Mouse (Mus musculus) large intestine, adult 2 months (tissue): ENCODE data around the gene Ache. TPM values are rescaled to one million over a fixed set of nuclear protein-coding genes. Genes with fewer than 3 reads are reported as not detected.
"Not testable (repeated sequence)": the region's sequence is repeated elsewhere in the genome, so short reads cannot be mapped to it uniquely, and the experiment has no call there.

Experiments used
- DNase-seq: peaks from one replicate; pipeline ENCODE4 v3.0.0-alpha.2; 2012; ENCODE audit warnings: low read depth, low spot score
- WGBS: fragments of 180-500 bp; shearing (Covaris S2); methylation state at CpG from one replicate; pipeline ENCODE4 v1.1.7; 2018; 5-methylcytosine and 5-hydroxymethylcytosine counted together
- polyA plus RNA-seq: library from polyadenylated mRNA; depleted of rRNA; stranded (reverse); fragments of >200 nt; gene quantifications from 2 replicates; pipeline ENCODE4 v1.2.3, GENCODE M21; 2012; rRNA removed

Ache gene
- 5.2 and 6.9 TPM in 2 replicates for polyA plus RNA-seq

DNA sequence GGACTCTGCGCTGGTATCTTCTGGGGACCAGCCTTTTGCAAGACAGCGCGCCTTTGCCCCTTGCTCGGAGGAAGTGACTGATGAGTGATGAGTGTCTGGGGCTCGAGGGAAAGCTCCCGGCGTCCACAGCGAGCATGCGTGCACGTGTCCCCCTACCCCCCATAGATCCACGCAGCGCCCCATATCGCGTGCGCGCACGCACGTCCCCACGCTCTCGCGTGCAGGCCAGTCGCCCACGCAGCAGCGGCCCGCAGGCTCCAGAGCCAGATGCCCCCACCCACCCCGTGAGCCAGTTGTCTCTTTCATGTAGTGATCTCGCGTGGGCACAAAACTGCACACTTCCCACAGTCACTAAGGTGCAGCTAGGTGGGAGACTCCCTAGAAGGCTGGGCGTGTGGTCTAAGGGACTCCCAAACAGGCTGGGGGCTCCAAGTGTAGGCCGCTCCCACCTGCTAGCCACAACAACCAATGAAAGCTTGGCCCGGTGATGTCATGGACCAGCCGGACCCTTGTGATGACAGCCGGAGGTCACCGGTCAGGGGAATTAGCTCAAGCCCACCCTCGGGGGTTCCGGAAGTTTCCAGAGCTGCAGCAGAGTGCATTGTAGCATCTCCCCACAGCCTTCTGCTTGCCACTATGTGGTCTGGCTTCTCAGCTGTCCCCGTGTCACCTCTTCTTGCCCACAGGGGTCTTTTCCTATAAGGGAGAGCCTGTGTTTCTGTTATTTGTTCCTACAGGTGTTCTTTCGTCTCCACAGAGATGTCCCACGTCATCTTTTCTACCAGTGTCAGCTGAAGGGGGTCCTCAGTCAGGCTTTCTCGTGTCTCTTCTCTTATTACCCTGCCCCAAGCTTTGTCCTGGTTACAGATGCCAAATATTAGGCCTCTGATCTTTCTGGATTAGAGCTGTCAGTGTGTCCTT is at the start of gene Ache:
Gene Ache (plus strand): TSS at position 488 of the 921 bp plus-strand sequence.
- no peak for DNase-seq
- WGBS = 10% methylated on average over 40 of the region's 40 CpGs

DNA sequence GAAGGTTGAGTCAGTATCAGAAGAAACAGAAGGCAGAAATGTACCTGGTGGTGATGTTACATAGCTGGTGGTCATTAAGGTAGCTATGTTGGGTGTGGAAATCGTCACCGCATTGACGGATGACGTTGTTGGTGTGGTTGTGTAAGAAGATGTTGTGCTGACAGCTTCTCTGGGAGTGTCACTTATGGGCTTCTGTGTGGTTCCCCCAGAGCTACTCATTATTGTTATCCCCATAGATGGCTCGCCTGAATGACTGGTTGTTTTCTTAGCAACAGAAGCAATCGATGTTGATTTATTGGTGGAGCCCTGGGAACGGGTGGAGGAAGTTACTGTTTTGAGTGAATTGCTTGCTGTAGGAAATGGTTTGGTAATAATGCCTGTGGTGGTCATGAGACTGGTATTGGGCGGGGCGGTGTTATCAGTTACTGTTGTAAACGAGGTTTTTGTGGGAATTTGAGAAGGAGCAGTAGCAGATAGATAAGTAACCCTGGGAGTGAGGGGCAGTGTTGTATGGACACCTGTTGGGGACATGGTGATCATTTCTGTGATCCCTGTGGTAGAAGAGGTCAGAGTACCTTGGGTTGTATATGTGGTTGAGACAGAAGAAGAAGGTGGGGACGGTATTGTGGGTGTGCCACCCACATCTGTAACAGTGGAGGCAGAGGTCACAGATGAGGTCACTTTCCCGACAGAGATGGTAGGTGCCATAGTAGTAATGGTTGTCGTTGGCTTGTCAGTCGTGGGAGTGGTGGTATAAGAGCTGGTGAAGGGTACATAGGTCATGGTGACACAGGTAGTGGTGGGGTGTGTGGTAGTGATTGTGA is 23.2 kb upstream of the Ache start:
- 20% methylated on average over 14 of the region's 14 CpGs for WGBS
- no peak for DNase-seq

DNA sequence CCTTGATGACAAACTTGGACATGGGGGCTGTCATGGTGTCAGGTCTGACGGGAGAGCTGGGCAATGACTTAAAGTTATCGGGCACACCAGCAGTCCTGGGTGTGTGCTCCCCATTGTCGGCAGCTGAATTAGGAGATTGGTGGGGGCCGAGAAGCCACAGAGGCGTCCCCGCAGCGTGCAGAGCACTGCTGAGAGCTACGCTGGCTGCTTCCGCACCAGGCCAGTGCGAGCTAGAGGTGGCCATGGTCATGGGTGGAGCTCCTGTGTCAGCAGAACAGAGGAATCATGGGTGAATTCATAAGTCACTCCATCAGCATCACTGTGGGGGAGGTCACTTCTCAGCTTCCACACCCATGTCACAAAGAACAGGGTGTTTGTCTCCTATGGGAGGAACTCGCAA is 22.5 kb upstream of the Ache start:
- DNase-seq = no peak
- 75% methylated on average over 11 of the region's 11 CpGs for WGBS

DNA sequence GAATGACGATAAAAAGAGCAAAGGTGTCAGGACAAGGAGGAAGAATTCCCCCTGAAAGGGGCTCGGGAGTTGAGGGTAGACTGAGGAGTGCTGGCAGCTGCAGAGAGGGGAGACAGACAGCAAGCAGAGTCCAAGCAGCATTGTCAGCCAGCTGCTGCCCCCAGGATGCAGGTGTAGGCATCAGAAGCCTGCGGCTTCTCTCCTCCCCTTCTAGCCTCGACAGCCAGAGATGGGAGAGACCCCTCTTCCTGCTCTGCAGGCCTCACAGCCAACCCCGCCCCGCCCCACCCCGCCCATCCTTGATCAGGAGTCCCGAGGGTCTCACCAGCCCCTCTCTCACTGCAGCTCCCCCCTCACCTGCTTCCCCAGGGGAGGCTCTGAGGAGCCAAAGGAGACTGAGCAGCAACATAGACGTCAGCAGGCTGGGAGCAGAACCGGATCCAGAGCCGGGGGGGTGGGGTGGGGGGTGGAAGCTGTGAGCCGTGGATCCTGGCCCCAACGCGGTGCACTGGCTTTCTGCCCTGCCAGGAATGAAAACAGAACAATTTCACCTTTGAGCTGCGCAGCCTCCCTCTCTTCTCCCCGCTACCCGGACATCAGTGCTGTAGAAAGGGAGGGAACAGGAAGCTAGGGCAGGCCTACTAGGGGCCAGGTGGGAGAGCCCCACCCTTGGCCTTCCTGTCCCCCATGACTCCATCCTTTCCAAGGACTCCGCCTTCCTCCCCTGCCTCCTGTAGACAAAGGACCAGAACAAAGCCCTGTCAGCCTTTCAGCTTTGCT is 19.0 kb upstream of the Ache start:
- 5% methylated on average over 18 of the region's 18 CpGs for WGBS
- no peak for DNase-seq

DNA sequence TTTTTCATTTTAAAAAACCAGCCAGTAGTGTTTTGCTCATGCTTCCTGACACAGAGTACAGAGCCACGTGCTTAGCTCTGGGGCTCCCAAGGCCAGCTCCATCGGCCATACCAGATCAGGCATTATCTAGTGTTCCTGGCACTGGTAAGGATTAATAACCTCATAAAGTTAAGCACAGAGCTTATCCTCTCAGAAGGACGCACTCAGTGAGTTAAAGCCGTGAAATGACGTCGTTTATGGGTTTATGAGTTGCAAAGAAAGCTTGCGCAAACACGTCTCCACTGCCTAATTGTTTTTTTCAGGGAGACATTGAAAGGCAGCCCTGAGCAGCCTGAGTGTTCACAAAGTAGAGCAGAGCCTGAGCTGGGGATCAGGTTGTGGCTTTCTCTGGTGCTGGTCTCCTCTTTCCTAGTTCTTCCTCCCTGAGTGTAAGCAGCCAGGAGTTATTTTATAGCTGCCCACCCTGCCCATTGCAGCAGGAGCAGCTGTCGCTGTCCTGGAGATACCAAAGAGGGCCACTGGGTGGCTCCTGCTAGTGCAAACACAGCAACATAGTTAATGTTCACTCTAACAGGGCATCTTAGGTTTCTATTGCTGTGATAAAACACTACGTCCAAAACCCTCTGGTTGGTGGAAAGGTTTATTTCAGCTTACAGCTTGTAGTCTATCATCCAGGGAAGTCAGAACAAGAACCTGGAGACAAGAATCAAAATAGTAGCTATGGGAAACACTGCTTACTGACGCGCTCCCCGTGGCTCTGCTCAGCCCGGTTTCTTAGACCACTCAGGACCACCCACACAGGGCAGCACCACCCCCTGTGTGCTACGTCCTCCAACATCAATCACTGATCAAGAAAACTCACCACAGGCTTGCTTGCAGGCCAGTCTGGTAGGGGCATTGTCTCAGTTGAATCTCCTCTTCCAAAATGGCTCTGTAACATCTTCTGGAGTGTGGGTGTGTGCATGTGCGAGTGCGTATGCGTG is 9.7 kb upstream of the Ache start:
- 10% methylated on average over 18 of the region's 18 CpGs for WGBS
- DNase-seq = peak; percentile 95

DNA sequence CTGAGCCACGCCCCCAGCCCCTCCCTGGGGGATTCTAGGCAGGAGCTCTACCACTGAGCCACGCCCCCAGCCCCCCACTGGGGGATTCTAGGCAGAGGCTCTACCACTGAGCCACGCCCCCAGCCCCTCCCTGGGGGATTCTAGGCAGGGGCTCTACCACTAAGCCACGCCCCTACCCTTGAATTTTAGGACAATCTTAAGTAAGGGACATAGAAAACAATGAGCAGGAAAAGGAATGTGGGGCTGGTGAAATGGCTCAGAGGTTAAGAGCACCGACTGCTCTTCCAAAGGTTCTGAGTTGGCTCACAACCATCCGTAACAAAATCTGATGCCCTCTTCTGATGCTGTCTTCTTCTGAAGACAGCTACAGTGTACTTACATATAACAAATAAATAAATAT is 2.9 kb upstream of the Ache start:
- 82% methylated on average over 5 of the region's 6 CpGs for WGBS
- not testable (repeated sequence) for DNase-seq

DNA sequence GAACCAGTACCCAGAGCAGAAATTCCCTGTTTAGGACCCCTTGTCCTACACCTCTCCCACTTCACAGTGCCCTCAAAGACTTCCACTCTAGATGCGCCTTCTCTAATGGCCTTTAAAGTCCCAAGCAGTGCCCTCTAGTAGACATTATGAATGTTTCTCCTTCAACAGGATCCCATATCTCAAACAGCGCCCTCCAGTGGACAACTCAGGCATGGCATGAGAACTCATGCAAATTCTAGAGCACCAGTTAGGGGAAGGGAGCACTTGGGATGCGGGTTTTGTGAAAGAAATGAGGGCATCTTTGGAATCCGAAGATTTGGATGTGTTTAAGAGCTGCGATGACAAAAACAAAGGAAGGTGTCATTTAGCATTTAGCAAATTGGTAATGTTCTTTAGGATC is 2.3 kb upstream of the Ache start:
- DNase-seq = no peak
- WGBS = 64% methylated on average over 5 of the region's 5 CpGs

DNA sequence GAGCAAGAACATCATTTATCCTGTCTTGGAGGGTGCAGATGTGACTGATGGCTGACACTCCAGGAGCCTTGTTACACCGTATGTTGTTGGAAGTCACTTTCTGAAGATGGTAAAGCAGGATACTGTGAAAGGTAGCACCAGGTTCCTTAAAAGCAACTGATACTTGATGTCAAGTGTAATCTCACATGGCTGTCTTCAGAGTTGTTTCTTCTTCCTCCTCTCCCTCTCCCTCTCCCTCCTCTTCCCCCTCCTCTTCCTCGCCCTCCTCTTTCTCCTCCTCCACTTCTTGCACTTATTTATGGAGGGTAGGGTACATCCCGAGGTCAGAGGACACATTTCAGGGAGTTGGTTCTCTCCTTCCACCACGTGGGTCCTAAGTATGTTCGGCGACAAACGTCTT is 1.3 kb upstream of the Ache start:
- DNase-seq = no peak
- WGBS = 22% methylated on average over 7 of the region's 7 CpGs

DNA sequence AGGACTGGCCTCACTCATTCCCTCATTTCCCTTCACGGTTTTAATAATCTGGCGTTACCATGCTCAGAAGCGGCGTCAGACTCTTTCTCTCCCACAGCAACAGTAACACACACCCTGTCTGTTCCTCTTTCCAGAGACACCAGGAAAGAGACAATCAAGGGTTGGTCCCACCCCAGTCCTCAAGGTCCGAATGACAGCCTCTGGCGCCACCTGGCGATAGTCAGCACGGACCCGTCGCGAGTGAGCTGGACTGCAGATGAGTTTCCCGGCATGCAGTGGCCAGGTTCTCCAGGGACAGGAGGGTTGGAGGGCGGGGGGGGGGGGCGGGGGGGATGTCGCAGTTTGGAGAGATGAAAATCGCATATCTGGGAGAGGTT is 676 bp upstream of the Ache start:
- no peak for DNase-seq
- under 1% methylated on average over 15 of the region's 16 CpGs for WGBS

DNA sequence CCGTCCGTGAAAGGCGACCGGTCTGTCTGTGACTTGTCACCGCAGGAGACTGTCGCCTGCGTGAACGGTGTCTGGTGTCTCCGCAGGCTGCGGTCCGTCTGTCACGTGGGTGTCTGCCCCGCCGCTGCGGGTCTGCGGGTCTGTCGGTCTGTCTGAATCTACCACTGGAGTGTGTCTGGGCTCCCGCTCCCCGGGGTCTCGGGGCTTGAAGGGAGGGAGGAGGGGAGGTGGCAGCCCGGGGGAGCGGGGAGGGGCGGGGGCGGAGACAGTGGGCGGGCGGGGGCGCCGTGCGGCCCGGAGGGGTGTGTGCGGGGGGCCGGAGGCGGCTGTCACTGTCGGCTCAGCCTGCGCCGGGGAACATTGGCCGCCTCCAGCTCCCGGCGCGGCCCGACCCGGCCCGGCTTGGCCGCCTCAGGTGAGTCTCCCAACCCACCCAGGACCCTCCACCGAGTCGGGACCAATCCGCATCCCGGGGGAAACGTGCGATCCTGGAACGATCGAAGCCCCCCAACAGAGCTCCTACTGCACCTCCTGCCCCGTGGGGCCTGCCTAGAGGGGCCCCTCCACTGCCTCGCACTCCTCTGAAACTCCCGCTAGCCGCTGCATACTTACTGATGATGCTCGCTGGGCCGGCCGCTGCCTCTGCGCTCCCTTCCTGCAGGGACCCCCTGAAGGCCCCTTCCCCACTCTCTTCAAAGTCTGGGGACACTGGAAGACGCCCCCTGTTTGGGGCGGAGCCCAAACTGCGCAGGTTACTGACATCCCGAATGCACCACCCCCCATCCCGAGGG is 829 bp downstream of the Ache start:
- WGBS = 3% methylated on average over 65 of the region's 65 CpGs
- DNase-seq = no peak

DNA sequence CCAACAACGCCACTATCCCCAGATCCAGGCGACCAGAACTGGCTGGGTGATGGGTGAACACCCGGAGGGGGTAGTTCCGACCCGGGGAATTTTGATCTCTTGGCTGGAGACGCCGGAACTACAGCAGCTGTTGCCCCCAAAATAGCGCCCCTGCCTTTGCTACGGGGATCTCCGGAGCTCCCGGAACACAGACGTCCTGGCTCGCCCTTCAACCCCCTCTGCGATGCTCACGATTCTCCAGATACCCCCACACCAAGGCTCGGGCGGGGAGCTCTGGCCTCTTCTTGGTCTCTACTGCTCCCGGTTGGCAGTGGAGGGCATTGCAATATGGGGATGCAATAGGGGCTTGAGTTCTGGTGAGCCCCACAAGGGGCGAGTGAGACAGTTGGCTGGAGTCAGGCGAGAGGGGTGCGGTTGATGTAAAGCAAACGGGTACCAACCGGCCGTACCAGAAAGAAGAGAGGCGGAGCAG is 1.7 kb downstream of the Ache start:
- WGBS = 5% methylated on average over 25 of the region's 25 CpGs
- DNase-seq = no peak

DNA sequence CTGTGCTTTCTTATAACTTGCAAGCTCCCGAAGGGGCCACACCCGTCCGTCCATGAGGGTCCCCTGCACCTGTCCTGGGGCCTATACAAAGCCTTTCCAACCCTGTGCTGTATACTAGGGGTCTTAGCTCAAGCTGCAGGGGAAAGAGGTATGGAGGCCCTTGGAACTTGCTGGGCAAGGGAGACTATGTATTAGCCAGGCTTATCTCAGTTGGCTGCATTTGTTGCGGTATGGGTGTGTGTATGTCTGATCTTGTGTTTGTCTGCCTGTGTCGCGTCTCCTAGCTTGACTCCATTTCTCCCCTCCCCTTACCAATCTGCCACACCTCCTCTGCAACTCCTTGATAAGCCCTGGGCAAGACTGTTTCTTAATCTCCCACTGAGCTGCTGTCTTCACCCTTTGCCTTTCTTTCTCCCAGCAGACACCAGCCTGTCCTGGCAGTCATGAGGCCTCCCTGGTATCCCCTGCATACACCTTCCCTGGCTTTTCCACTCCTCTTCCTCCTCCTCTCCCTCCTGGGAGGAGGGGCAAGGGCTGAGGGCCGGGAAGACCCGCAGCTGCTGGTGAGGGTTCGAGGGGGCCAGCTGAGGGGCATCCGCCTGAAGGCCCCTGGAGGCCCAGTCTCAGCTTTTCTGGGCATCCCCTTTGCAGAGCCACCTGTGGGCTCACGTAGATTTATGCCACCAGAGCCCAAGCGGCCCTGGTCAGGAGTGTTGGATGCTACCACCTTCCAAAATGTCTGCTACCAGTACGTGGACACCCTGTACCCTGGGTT is 2.5 kb downstream of the Ache start:
- no peak for DNase-seq
- WGBS = 55% methylated on average over 13 of the region's 13 CpGs

DNA sequence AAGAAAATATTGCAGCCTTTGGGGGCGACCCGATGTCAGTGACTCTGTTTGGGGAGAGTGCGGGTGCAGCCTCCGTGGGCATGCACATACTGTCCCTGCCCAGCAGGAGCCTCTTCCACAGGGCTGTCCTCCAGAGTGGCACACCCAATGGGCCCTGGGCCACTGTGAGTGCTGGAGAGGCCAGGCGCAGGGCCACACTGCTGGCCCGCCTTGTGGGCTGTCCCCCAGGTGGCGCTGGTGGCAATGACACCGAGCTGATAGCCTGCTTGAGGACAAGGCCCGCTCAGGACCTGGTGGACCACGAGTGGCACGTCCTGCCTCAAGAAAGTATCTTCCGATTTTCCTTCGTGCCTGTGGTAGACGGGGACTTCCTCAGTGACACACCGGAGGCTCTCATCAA is 3.4 kb downstream of the Ache start:
- no peak for DNase-seq
- 15% methylated on average over 15 of the region's 15 CpGs for WGBS

DNA sequence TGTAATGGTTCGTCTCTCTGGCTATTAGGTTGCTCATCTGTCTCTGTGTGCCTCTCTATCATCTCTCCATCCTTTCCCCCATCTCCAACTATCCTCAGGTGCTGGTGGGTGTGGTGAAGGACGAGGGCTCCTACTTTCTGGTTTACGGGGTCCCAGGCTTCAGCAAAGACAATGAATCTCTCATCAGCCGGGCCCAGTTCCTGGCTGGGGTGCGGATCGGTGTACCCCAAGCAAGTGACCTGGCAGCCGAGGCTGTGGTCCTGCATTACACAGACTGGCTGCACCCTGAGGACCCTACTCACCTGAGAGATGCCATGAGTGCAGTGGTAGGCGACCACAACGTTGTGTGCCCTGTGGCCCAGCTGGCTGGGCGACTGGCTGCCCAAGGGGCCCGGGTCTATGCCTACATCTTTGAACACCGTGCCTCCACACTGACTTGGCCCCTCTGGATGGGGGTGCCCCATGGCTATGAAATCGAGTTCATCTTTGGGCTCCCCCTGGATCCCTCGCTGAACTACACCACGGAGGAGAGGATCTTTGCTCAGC is 4.1 kb downstream of the Ache start:
- WGBS = 74% methylated on average over 15 of the region's 15 CpGs
- no peak for DNase-seq

DNA sequence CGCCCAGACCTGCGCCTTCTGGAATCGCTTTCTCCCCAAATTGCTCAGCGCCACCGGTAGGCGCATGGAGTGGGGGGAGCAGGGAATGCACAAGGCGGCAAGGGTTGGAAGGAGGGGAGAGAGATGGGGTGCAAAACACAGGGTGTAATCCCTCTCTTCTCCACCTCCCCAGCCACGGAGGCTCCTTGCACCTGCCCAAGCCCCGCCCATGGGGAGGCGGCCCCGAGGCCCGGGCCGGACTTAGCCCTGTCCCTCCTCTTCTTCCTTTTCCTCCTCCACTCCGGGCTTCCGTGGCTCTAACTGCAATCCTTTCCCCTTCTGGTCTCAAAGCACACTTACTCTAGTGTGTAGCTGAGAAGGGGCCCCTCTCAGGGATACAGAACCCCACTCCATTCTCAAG is 6.0 kb downstream of the Ache start:
- no peak for DNase-seq
- under 1% methylated on average over 14 of the region's 15 CpGs for WGBS

DNA sequence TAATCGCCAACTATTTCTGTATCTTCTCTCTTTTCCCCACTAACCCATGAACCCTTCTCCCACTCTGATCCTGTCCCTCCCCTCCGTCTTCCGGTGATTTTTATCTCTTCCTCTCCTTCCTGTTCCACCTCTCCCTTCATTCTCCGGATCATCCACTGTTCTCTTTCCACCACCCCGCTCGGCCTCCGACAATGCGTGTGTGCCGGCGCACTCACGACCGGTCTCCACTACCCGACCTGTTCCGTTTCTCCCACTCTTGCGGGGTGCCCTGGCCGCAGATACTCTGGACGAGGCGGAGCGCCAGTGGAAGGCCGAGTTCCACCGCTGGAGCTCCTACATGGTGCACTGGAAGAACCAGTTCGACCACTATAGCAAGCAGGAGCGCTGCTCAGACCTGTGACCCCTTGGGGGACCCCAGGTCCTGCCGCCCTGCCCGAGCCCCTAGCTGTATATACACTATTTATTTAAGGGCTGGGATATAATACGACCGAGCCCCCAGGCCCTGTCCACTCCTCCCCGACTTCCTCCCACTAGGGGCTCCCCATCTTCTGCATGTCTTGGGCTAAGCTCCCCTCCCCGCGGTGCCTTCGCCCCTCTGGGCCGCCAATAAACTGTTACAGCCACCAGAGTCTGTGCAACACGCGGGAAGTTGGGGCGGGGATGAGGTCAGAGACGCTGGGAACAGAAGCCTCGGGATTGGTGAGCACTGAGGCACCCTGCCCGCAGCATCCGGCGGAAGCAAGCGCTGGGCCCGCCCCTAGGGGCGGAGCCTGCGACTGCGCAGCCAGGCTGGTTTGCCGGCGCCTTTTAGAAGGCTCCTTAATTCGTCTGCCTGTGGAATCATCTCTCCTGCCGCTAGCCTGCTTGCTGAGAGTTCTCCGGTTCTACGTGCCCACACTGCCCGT is 6.8 kb downstream of the Ache start, which contains the start of gene Ufsp1:
Gene Ufsp1 (plus strand): TSS at position 791 of the 905 bp plus-strand sequence.
- under 1% methylated on average over 52 of the region's 52 CpGs for WGBS
- DNase-seq = no peak
